Mouse (Mus musculus): ENCODE data around the gene Cmtm5. TPM values are rescaled to one million over a fixed set of nuclear protein-coding genes. Genes with fewer than 3 reads are reported as not detected.
A peak's percentile ranks its signal among the peaks of the same experiment; 100 is the strongest.
"Not testable (repeated sequence)": the region's sequence is repeated elsewhere in the genome, so short reads cannot be mapped to it uniquely, and the experiment has no call there.

Cmtm5 gene
- total RNA-seq, 2 experiments from 2014 or later = 2.4 to 3.8 TPM

GRCm38 (mm10) chr14:54930431-54930830 is 5.6 kb upstream of the Cmtm5 start:
- no peak for DNase-seq (ENCODE audit: low spot score in 2 of 2)

GRCm38 (mm10) chr14:54932645-54933150 is 3.4 kb upstream of the Cmtm5 start, which contains the start of gene Il25:
Gene Il25 (plus strand): TSS chr14:54932695.
- no peak for DNase-seq (ENCODE audit: low spot score in 2 of 2)

DNA sequence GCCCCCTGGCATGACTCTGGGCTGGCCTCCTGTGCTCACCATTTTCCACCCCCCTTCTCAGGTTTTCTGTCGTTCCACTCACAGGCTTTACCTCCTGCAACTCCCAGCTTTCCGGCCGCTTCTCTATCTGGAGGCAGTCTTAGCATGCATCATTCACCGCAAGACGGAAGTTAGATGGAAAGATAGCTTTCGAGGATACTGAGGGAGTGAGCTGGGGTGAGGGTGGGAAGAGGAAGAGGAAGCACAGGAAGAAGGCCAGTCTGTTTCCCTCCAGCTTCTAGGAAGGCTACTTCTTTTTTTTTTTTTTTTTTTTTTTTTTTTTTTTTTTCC is 735 bp downstream of the Cmtm5 start:
- no peak for DNase-seq (ENCODE audit: low spot score in 2 of 2)

GRCm38 (mm10) chr14:54937361-54938182 is 1.5 kb downstream of the Cmtm5 start:
- DNase-seq (ENCODE audit: low spot score in 2 of 2) = no peak

- DNase-seq (ENCODE audit: low spot score in 2 of 2) = no peak
These were observed 2.6 kb downstream of the Cmtm5 start for GRCm38 (mm10) chr14:54938431-54939219.

- DNase-seq (ENCODE audit: low spot score in 2 of 2) = peak; percentile 30 to 38
These were observed 3.5 kb downstream of the Cmtm5 start for GRCm38 (mm10) chr14:54939434-54940175.

DNA sequence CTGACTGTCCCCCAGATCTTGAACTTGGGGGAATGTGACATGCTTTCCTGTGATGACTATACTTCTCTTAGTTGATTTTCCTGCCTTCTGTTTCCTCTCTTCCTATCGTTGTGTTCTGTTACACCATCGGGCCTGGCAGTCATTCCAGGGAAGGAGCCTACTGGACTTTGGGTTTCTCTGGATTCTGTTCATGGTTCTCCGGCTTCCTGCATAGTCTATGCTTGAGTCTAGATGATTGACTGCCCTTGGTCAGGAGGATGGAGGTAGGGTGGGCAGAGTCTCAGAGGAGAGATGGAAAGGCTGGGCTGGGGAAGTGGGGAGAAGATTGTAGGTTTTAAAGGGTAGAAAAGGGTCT is 4.1 kb downstream of the Cmtm5 start:
- DNase-seq (ENCODE audit: low spot score in 2 of 2) = no peak

DNA sequence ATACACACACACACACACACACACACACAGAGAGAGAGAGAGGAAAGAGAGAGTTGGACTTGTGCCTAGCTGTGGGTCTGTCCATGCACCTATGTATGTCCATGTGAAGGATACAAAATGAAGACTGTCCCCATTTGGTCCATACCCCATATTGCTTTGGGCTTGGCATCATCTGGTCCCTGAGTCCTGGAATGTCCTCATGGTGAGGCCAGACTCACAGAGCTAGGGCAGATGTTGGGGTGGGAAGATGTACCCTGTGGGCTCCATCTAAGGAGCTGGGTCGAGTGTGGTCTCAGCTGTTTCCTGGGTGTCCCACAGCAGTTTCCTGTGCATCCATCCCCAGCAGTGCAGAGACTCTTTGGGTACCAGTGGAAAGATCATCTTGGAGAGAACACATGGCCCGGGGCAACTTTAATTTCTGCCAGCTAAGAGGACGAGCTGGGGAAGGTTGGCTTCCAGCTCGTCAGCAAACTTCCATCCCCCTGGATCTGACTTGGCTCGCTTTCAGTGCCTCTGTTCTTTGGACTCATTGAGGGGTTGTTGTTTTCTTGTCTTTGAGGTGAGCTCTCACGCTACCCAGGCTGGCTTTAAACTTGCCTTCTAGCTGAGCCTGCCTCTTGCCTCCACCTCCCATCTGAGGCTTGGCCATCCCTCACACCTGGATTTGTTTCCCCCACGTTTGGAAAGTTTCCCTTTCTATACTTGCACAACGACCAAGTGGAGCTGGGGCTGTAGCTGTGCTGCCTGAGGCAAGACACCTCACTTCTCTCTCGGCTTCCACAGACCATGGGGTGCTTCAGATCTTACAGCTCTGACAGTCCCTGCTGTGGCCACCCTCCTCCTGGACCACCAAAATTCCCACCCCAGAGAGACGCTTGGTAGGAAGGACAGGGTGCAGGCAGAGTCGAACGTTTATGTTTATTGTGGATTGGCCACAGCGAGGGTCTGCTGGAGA is 5.2 kb downstream of the Cmtm5 start:
- no peak for DNase-seq (ENCODE audit: low spot score in 2 of 2)

DNA sequence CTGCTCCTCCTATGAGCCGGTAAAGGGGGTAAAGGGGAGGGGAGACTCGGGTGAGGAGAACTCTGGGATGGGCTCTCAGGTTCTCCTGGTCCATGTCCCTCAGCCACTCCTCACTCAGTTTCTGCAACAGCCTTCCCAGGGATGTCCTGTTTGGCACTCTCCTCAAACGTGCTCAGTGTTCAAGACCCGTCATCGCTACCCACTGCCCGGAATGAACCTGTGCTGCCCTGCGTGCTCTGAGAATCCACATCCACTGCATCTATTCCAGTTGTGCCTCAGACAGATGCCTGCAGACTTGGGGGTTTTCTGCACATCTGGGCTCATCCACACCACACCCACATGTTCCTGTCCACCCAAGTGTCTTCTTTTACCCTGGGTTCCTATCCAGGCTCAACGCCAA is 6.4 kb downstream of the Cmtm5 start:
- no peak for DNase-seq (ENCODE audit: low spot score in 2 of 2)

- DNase-seq (ENCODE audit: low spot score in 2 of 2) = no peak
These were observed 7.9 kb downstream of the Cmtm5 start for GRCm38 (mm10) chr14:54943971-54944370.

- DNase-seq (ENCODE audit: low spot score in 2 of 2) = no peak
These were observed 8.9 kb downstream of the Cmtm5 start for GRCm38 (mm10) chr14:54944939-54945338.

DNA sequence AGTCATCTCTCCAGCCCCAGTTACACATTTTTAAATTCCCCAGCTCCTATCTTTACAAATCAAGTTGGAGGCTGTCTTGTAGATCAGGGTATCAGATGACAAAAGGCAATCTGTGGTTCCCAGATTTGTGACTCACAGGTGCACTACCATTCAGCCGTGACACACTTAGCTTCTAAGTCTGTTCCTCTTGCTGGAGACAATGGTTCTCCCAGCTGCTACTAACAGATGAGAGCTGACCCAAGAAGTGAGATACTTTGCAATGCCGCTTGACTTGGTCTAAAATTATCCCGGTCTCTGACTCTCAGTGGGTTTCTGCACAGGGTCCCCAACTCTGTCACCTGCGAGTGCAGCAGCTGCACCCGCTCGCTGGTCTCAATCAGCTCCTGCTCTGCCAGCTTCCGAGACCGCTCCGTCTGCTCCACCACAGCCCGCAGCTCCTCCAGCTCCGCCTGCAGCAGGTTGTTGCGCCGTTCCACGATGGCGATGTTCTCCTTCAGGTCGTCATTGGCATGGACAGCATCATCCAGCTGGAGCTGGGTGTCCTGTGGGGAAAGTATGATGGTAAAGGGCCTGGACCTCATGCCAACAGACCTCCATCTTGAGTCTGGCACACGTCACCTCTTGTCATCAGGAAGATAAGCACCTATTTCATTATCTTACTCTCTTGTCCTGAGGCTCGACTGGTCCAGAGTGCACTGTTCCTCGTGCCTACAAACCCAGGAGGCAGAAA is 10.1 kb downstream of the Cmtm5 start:
- no peak for DNase-seq (ENCODE audit: low spot score in 2 of 2)

- not testable (repeated sequence) for DNase-seq (ENCODE audit: low spot score in 2 of 2)
These were observed 10.9 kb downstream of the Cmtm5 start for GRCm38 (mm10) chr14:54947008-54947407.

DNA sequence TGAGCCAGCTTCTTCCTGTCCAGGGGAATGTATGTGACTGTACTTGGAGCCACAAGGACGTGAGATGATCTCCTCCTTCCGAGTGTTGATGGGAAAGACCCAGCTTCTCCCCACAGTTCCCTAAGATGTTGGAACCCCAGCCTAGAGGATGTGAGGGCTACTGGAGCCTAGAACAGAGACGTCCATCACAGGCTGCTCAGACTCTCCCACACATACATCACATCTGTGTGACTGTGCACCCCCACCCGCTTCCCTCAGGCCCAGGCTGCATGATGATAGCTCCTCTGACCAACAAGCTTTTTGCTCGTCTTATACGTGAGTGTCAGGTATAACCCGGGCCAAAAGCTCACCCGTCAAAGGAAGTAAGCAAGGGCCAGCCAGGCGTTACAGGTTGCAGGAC is 12.7 kb downstream of the Cmtm5 start:
- DNase-seq (ENCODE audit: low spot score in 2 of 2) = no peak

- no peak for DNase-seq (ENCODE audit: low spot score in 2 of 2)
These were observed 14.4 kb downstream of the Cmtm5 start for GRCm38 (mm10) chr14:54950493-54950892.

DNA sequence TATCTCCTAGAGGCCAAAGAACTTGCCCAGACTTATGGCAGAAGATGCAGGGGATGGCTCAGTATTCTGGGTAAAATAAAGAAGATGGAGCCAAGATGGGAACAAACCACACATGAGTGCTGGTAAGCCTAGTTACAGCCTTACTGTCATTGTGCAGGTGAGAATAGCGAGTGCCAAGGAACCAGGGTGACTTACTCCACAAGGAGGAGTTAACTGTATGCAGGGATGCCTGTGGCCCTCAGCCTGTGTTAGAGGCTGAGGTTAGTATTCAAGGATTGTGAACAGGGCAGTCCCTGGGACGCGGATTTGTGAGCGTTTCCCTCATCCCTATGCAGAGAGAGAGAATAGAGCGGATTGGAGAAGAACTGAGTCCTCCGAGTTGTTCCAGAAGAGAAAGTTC is 15.5 kb downstream of the Cmtm5 start:
- no peak for DNase-seq (ENCODE audit: low spot score in 2 of 2)

DNA sequence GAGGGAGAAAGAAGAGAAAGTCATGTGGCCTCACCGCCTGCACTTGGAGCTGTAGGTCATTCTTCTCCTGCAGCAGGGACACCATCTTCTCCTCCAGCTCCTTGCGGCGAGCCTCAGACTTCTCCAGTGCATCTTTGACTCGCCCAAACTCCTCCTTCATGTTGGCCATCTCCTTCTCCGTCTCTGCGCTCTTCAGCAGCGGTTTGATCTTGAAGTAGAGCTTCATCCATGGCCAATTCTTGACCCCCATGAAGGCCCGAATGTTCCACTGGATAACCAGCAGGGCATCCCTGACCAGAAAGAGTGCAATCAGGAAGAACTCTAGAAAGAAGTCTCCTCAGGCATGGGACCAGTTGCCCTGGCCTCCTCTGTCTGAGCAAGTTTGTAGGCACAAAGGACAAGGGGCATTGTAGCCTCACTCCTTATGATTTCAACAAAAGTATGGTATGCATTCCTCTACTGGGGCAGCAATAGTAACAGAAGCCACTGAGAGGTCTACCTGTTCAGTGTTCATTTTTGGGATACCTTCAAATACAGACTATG is 17.7 kb downstream of the Cmtm5 start:
- DNase-seq (ENCODE audit: low spot score in 2 of 2) = no peak

GRCm38 (mm10) chr14:54954474-54954873 is 18.4 kb downstream of the Cmtm5 start:
- no peak for DNase-seq (ENCODE audit: low spot score in 2 of 2)

DNA sequence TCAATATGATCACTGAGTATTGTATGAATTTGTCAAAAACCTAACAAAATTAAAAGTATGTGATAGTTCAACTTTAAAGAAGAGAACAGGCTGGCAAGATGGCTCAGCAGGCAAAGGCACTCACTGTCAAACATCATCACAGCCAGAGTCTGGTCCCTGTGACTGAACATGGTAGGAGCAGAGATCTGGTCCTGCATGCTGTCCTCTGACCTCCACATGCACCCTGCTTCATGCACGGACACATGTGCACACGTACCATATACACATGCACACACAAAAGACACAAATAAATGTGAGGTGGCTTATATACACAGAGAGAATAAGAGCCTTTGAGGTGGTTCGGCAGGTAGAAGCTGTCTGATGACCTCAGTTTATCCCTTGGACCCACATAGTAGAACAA is 19.4 kb downstream of the Cmtm5 start:
- no peak for DNase-seq (ENCODE audit: low spot score in 2 of 2)

DNA sequence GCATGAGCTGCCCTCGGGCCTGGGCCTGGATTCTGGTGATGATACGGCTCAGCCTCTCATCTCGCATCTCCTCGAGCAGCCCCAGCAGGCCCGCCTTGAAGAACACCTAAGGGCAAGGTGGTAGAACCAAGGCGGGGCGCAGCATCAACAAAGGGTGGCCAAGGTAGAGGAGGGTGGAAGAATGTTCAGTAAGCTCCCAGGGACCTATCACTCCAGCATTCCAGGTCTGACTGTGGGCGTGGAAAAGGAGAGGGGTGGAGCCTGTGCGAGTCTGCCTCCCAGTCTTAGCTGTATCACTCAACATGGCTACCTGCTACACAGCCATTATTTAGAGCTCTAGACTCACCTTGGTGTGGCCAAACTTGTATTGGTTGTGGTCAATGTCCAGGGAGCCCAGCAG is 20.5 kb downstream of the Cmtm5 start:
- no peak for DNase-seq (ENCODE audit: low spot score in 2 of 2)

Data from adrenal gland, postnatal 4 days (tissue).